Mouse (Mus musculus) embryonic fibroblast, embryonic 13.5 days (primary cell): ENCODE measurements around the gene Thoc5.

Experiments
- CTCF ChIP-seq: IDR thresholded peaks from 2 replicates; pipeline ENCODE4 v1.5.1; 2011; ENCODE audit warnings: mild to moderate bottlenecking, control low read depth, low read length, moderate library complexity, borderline replicate concordance; ENCODE audit not compliant: insufficient read depth
- POLR2A ChIP-seq: IDR thresholded peaks from 2 replicates; pipeline ENCODE4 v1.6.1; 2011; ENCODE audit warnings: low read depth, mild to moderate bottlenecking, control low read depth, low read length, moderate library complexity

DNA sequence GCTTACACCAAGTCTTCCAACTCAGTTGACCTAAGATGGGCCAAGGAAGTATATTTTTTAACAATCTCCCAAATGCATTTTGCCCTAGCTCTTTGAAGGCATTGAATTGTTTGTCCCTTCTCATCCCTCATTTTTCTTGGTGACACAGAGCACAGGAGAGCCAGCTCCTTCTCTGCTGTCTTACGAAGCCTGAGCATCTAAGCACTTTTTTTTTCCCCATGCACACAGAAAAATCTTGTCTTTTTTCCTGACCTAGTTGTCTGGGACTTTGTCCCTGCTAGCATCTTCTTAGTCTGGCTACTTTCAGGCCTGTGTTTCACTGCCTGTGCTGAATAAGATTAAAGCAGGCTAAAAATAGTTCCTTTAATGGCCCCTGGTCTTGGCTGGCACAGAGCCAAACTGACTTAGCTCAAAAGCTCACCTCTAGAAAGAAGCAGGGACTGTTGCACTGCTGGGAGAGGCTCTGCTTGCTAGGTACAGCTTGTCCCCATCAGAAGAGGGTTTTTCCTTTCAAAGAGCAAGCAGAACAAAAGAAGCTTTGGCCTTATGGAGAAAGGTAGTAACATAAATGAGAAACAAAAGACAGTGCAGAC lies 36.0 kb downstream of the Thoc5 start:
- TF ChIP-seq POLR2A, result no peak
- TF ChIP-seq CTCF, result no peak
